Mouse (Mus musculus): Measurements from ENCODE around the gene Tpmt.

- no peak for TF ChIP-seq CTCF (IDR thresholded peaks at IDR 0.05; ENCODE audit: low read depth)
- no peak for TF ChIP-seq EP300 (IDR thresholded peaks at IDR 0.05; ENCODE audit: low read depth)
These were observed 6.6 kb downstream of the Tpmt start for GRCm38 (mm10) chr13:47037946-47038345.

All from liver, postnatal 0 days (tissue).